Mouse (Mus musculus): Measurements from ENCODE around the gene Arhgap17. TPM values are rescaled to one million over a fixed set of nuclear protein-coding genes. Genes with fewer than 3 reads are reported as not detected.

Arhgap17 gene
- polyA plus RNA-seq, 1 experiment = 51.0 TPM

- Histone ChIP-seq H3K4me1 (no peaks in the 10 kb centered on the region), H3K9me3 (no peaks in the 10 kb centered on the region), H3K27me3 (replicated peaks) (no peaks in the 10 kb centered on the region), H3K36me3 (replicated peaks; ENCODE audit: low read length) (peaks cover 11% of the 10 kb centered on the region), H3K4me3 (replicated peaks) (no peak overlapping the region)
- TF ChIP-seq GATA1 (IDR thresholded peaks at IDR 0.05; ENCODE audit: borderline replicate concordance, low read length) (no peak), FLI1 (IDR thresholded peaks at IDR 0.05; ENCODE audit: low read length) (no peak)
Measured at GRCm38 (mm10) chr7:123273056-123273455, 96.7 kb downstream of the Arhgap17 start.

DNA sequence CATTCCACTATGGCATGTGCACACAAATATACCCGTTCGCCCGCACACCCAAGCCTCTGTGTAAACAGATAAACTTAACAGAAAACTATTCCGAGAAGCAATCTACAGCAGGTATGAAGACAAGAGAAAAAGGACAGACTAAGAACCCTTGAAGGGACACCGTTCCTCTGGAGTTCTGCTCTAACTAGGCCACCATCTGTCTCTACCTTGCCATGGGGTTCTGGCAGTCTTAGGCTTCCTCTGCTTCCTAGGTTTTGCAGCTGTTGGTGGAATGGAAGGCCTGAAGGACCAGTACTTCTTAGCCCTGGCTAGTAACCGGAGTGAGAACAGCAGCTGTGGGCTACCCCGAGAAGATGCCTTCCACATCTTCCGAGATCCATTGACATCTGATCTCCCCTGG, 111.6 kb downstream of the Arhgap17 start:
- Histone ChIP-seq H3K4me3 (replicated peaks) (no peak overlapping the region), H3K9me3 (no peaks in the 10 kb centered on the region)

DNA sequence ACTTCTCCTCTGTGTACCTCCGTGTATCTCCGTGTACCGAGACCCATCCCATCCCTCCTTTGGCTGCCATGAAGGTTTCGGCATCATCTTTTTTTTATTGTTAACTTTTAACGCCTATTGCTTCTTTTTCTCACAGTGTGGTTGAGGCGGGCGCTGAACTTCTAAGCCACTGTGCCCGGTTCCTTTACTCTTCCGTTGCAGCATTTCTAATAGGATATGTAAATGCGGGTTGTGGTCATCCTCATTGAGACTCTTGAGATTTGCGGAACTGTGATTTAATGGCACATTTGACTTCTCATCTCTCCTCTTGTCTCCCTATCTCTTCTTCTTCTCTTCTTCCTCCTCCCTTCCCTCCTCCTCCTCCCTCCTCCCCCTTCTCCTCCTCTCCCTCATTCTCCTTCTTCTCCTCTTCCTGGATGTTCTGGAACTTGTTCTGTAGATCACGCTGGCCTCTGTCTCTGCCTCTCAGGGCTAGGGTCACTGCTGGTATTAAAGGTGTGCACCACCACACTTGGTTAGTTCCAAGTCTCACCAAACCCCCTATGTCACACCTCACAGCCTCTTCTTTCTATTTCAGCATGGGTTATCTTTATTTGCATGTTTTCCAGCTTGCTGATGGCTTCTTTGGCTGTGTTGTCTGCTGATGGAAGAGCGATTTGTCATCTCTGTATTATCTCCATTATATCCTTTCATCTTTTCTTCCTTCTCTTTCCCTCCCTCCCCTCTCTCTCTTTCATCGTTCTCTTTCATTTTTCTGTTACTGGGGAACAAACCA, 115.3 kb downstream of the Arhgap17 start:
- Histone ChIP-seq H3K36me3 (replicated peaks; ENCODE audit: low read length) (no peaks in the 10 kb centered on the region), H3K9me3 (no peaks in the 10 kb centered on the region), H3K27me3 (replicated peaks) (peaks cover 5% of the 10 kb centered on the region), H3K4me1 (no peaks in the 10 kb centered on the region; the same call in 1 of the 2 replicates), H3K4me3 (replicated peaks) (no peak overlapping the region)
- TF ChIP-seq FLI1 (IDR thresholded peaks at IDR 0.05; ENCODE audit: low read length) (no peak), GATA1 (IDR thresholded peaks at IDR 0.05; ENCODE audit: borderline replicate concordance, low read length) (no peak)

More for the DNA sequence above, 111.6 kb downstream of the Arhgap17 start:
- TF ChIP-seq GATA1 (IDR thresholded peaks at IDR 0.05; ENCODE audit: borderline replicate concordance, low read length) (no peak), FLI1 (IDR thresholded peaks at IDR 0.05; ENCODE audit: low read length) (no peak)
- Histone ChIP-seq H3K4me1 (no peaks in the 10 kb centered on the region), H3K27me3 (replicated peaks) (peaks cover 8% of the 10 kb centered on the region), H3K36me3 (replicated peaks; ENCODE audit: low read length) (no peaks in the 10 kb centered on the region)

GRCm38 (mm10) chr7:123253396-123253795, 116.3 kb downstream of the Arhgap17 start:
- Histone ChIP-seq H3K27me3 (replicated peaks) (peaks cover 7% of the 10 kb centered on the region), H3K36me3 (replicated peaks; ENCODE audit: low read length) (no peaks in the 10 kb centered on the region), H3K9me3 (no peaks in the 10 kb centered on the region), H3K4me1 (peaks cover under 1% of the 10 kb centered on the region; the same call in 1 of the 2 replicates), H3K4me3 (replicated peaks) (no peak overlapping the region)
- TF ChIP-seq GATA1 (IDR thresholded peaks at IDR 0.05; ENCODE audit: borderline replicate concordance, low read length) (no peak), FLI1 (IDR thresholded peaks at IDR 0.05; ENCODE audit: low read length) (no peak)

DNA sequence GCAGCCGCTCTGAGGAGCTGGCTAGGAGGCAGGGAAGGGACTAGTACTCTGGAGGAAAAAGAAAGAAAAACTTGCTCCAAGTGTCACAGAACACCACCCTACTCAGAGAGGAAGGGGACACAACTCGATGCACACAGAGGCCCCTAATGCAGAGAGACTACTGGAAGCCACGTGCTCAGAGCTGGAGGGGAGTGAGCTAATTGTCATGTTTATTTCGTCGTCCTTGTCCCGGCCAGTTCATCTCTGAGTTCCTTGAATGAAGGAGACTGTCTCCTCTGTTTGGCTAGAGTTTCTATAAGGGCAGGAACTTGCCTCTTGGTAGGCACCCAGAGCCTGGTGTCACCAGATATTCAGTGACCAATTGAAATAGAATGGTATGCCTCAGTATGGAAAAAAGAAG, 118.4 kb downstream of the Arhgap17 start:
- Histone ChIP-seq H3K36me3 (replicated peaks; ENCODE audit: low read length) (no peaks in the 10 kb centered on the region), H3K4me3 (replicated peaks) (no peak overlapping the region), H3K4me1 (peaks cover 16% of the 10 kb centered on the region), H3K27me3 (replicated peaks) (peaks cover 2% of the 10 kb centered on the region), H3K9me3 (no peaks in the 10 kb centered on the region)
- TF ChIP-seq GATA1 (IDR thresholded peaks at IDR 0.05; ENCODE audit: borderline replicate concordance, low read length) (no peak), FLI1 (IDR thresholded peaks at IDR 0.05; ENCODE audit: low read length) (no peak)

GRCm38 (mm10) chr7:123248166-123248565, 121.5 kb downstream of the Arhgap17 start:
- Histone ChIP-seq H3K4me3 (replicated peaks) (no peak overlapping the region), H3K36me3 (replicated peaks; ENCODE audit: low read length) (no peaks in the 10 kb centered on the region), H3K4me1 (peaks cover 16% of the 10 kb centered on the region), H3K9me3 (no peaks in the 10 kb centered on the region), H3K27me3 (replicated peaks) (peaks cover 2% of the 10 kb centered on the region)
- TF ChIP-seq FLI1 (IDR thresholded peaks at IDR 0.05; ENCODE audit: low read length) (no peak), GATA1 (IDR thresholded peaks at IDR 0.05; ENCODE audit: borderline replicate concordance, low read length) (no peak)

DNA sequence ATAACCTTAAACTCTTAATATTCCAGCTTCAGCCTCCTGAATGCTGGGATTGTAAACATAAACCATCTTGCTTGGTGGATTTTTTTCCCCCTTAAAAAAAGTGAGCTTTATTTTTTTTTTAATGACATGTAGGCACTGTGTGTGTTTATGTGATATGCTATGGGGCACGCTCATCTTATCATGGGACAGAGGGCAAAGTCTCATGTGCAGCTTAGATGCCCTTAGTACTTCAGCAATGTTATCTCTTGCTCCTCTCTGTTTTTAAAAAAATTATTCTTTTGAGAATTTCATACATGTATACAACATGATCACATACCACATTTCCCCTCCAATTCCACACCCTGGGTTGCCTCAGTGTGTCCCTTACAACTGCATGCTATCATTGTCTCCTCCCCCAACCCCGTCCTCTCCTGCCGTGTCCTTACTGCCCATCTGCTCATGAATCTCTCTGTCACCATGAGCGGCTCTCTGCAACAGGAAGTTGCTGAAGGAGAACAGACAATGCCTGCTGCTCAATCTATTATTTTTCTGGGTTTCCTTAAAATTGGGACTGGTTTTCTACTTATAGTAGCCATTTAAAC, 123.1 kb downstream of the Arhgap17 start:
- H3K36me3 ChIP-seq (replicated peaks; ENCODE audit: low read length) = no peaks in the 10 kb centered on the region
- TF ChIP-seq FLI1 (IDR thresholded peaks at IDR 0.05; ENCODE audit: low read length) = no peak
- no peak for TF ChIP-seq GATA1 (IDR thresholded peaks at IDR 0.05; ENCODE audit: borderline replicate concordance, low read length)
- H3K9me3 ChIP-seq = no peaks in the 10 kb centered on the region
- peak overlapping the region; percentile 64 for H3K4me3 ChIP-seq (replicated peaks)
- H3K4me1 ChIP-seq = peaks cover 16% of the 10 kb centered on the region
- peaks cover 2% of the 10 kb centered on the region for H3K27me3 ChIP-seq (replicated peaks)

DNA sequence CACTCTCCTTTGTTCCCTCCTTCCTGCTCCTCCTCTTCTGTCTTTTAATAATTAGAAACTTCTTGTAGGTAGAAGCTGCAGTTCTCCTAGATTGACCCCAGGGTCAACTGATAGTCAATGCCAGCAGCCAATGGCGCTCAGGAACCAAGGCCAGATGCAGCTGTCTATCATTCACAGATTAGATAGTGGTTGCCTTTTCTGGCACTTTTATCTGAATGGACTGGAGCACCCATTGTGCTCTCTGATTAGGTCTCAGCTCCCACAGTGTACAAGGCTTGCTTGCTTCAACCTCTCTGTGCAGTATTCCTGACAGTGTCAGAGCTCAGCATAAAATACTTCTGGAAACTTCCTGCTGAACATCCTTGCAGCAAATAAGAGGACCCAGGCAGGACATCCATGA, 124.9 kb downstream of the Arhgap17 start:
- Histone ChIP-seq H3K4me3 (replicated peaks) (no peak overlapping the region), H3K36me3 (replicated peaks; ENCODE audit: low read length) (no peaks in the 10 kb centered on the region), H3K9me3 (no peaks in the 10 kb centered on the region), H3K4me1 (peaks cover 26% of the 10 kb centered on the region), H3K27me3 (replicated peaks) (peaks cover 2% of the 10 kb centered on the region)
- no peak for TF ChIP-seq GATA1 (IDR thresholded peaks at IDR 0.05; ENCODE audit: borderline replicate concordance, low read length)
- no peak for TF ChIP-seq FLI1 (IDR thresholded peaks at IDR 0.05; ENCODE audit: low read length)

DNA sequence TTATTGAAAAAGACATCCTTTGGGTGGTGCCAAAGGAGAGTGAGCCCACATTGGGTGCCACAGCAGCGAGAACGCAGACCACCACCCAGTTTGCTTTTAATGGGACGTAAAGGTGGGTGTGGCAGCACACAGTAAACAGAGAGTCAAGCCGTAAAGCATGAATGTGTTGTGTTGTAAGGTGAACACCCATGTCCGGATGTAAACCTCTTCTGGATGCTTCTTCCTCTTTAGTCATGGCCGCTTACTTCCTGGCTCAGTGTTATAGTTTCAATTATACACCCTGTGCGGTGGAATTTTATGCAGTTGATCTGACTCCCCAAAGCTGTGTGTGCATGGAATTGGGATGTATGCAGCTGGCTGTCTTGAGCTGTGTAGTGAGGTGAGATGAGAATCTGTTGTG, 127.5 kb downstream of the Arhgap17 start:
- H3K27me3 ChIP-seq (replicated peaks) = no peaks in the 10 kb centered on the region
- TF ChIP-seq FLI1 (IDR thresholded peaks at IDR 0.05; ENCODE audit: low read length) = no peak
- TF ChIP-seq GATA1 (IDR thresholded peaks at IDR 0.05; ENCODE audit: borderline replicate concordance, low read length) = no peak
- H3K9me3 ChIP-seq = no peaks in the 10 kb centered on the region
- H3K4me1 ChIP-seq = peaks cover 19% of the 10 kb centered on the region
- no peaks in the 10 kb centered on the region for H3K36me3 ChIP-seq (replicated peaks; ENCODE audit: low read length)
- no peak overlapping the region for H3K4me3 ChIP-seq (replicated peaks)

DNA sequence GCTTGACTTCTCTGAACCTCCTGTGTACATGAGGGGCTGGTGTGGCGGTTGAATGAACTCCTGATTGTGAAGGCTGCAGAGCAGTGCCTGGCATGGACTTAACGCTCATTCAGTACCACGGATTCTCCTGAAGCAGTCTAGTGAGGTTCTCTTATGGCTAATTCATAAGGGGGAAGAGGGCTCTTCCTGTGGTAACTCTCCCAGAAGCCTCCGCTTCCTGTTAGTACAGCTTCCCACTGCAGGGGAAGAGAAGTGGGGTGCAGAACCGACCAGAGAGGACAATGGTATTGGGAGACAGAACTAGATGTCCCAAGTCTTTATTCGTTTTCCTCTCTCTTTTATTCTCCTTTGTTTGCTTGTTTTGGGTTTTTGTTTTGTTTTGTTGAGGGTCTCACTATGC, 129.7 kb downstream of the Arhgap17 start:
- Histone ChIP-seq H3K36me3 (replicated peaks; ENCODE audit: low read length) (no peaks in the 10 kb centered on the region), H3K27me3 (replicated peaks) (no peaks in the 10 kb centered on the region), H3K9me3 (no peaks in the 10 kb centered on the region), H3K4me1 (peaks cover 14% of the 10 kb centered on the region), H3K4me3 (replicated peaks) (peak overlapping the region; percentile 67)
- TF ChIP-seq FLI1 (IDR thresholded peaks at IDR 0.05; ENCODE audit: low read length) (no peak), GATA1 (IDR thresholded peaks at IDR 0.05; ENCODE audit: borderline replicate concordance, low read length) (no peak)

All from megakaryocyte, embryonic 14.5 days (primary cell).